Mouse (Mus musculus): Measurements from ENCODE around the gene Mpo.

DNA sequence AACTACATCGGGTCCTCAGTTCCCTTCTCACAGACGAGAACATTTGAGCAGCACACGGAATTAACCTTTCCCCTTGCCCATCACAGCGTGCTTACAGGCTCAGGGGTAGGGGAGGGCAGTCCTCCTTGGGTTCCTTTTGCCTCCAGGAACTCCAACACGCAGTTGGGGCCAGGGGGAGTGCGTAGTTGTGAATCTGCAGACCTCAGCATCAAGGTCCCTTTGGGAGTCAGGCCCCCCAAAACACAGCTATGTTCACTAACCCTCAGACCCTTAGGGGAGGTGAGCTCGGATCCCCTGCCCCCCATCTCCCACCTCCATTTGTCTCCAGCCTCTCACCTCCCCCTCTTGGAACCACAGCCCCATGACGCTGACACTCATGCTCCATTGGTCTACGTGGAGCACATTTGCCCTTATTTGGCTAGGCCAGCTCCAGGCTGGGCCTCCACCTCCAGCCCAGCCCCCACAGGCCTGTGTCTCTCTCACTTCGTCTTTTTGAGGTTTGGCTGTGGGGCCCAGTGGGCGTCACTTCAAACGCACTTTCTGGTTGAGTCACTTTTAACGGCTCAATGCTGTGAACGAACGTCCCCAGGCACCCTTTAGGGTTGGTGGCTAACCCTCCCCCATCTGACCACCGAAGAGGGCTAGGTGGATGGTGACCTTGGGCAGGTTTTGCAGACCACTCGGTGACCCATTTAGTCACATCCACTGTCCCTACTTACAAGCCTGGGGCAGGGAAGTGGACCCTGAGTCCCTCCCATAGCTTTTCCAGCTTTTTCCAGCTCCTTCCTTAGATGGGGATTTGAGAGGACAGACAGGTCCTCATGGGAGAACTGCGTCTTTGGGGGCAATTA, 44.0 kb upstream of the Mpo start:
- TF ChIP-seq POLR2A (IDR thresholded peaks at IDR 0.05; ENCODE audit: borderline replicate concordance, extremely low read depth, insufficient read depth, insufficient read length, poor library complexity, severe bottlenecking) (no peak), CTCF (IDR thresholded peaks at IDR 0.05; ENCODE audit: borderline replicate concordance, extremely low read depth, insufficient read depth, insufficient read length) (no peak)
